Mouse (Mus musculus): ENCODE data around the gene Zfp870.
A peak's percentile ranks its signal among the peaks of the same experiment; 100 is the strongest.
"Not testable (repeated sequence)": the region's sequence is repeated elsewhere in the genome, so short reads cannot be mapped to it uniquely, and the experiment has no call there.

Zfp870 gene

GRCm38 (mm10) chr17:32871483-32871882 lies 20.0 kb downstream of the Zfp870 start:
- no peak for DNase-seq (ENCODE audit: low read depth)

DNA sequence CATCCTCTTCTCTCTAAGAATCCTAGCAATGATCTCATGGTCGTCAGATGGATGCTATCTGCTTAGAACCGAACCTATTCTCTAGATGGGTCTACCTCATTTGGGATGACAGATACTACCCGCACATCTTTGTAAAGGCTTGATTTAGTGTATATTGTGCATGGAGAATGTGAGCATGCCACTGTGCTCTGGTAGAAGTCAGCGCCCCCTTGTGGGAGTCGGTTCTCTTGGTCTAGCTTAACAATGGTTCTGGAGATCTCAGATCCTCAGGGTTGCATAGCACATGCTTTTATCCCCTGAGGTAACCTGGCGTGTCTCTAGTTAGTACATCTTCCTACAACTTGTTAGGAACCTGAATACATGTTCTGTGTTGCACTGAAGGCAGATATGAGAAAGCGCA lies 24.2 kb downstream of the Zfp870 start:
- not testable (repeated sequence) for DNase-seq (ENCODE audit: low read depth)

DNA sequence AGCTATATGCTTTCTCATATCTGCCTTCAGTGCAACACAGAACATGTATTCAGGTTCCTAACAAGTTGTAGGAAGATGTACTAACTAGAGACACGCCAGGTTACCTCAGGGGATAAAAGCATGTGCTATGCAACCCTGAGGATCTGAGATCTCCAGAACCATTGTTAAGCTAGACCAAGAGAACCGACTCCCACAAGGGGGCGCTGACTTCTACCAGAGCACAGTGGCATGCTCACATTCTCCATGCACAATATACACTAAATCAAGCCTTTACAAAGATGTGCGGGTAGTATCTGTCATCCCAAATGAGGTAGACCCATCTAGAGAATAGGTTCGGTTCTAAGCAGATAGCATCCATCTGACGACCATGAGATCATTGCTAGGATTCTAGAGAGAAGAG lies 34.7 kb downstream of the Zfp870 start:
- not testable (repeated sequence) for DNase-seq (ENCODE audit: low read depth)

DNA sequence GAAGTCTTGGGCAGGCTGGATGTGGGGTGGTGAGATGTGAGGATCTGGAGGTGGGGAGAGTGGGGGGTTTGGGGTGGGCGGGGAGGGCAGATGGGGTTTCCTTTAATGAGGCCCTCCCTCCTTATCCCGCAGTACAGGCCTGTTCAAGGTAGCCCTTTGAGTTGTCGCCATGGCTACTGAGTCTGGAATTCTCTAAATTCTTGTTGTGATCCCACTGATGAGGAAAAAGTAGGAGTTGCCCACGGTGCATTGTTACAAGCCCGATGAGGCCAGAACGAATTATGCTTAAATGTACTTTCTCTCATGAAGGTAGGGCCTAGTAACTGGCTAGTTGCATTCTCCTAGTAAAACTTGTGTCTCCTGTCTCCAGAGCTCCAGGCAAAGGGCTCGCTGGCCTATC lies 39.9 kb downstream of the Zfp870 start:
- DNase-seq (ENCODE audit: low read depth) = no peak

DNA sequence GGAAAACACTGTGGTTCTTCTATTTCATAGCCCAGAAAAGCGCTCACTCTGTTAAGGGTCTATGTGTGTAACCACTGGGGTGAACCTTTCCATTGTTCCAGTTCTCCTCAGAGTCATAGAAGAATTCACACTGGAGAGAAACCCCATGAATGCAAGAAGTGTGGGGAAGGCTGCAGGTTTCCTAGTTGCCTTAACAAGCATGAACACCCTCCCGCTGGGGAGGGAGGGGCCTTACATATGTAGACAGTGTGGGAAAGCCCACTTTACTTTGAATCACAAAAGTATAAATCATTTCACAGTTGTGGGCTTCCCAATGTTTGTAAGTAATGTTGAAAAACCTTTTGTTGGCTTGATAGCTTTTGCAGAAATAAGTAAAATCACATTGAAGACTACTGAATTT lies 50.1 kb downstream of the Zfp870 start:
- no peak for DNase-seq (ENCODE audit: low read depth)

DNA sequence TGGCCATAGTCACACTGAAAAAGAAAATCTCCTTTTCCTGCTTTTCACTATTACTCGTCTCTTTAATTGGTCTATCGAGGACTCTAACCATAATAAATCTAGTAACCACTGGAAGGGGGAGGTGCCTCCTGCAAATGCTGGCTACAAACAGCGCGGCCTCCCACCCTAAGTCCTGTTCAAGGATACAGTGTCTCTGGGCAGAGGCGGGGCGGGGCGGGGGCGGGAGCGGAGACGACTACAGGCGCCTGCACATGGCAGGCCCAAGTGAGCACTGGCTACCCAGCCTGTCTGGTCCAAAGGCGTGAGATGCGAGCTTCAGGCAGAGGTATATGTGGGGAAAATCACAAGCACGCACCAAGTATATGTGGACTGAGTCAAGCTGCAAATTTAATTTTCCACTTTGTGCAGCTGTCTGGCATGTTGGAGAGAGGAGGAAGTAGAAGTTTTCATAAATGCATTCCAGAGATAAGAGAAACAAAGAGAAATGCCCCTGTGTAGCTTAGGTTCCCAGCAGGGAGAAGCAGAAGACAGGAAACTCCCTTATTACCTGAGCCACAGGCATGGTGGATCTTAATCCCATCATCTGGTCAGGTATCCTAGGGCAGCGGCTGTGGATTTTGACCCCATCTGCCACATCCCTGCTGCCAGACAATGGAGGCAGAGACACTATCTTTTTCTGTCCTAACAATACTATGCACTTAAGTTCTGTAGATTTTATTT lies 52.2 kb downstream of the Zfp870 start:
- DNase-seq (ENCODE audit: low read depth) = no peak

- no peak for DNase-seq (ENCODE audit: low read depth)
These were observed 61.0 kb downstream of the Zfp870 start for GRCm38 (mm10) chr17:32830418-32830782.

DNA sequence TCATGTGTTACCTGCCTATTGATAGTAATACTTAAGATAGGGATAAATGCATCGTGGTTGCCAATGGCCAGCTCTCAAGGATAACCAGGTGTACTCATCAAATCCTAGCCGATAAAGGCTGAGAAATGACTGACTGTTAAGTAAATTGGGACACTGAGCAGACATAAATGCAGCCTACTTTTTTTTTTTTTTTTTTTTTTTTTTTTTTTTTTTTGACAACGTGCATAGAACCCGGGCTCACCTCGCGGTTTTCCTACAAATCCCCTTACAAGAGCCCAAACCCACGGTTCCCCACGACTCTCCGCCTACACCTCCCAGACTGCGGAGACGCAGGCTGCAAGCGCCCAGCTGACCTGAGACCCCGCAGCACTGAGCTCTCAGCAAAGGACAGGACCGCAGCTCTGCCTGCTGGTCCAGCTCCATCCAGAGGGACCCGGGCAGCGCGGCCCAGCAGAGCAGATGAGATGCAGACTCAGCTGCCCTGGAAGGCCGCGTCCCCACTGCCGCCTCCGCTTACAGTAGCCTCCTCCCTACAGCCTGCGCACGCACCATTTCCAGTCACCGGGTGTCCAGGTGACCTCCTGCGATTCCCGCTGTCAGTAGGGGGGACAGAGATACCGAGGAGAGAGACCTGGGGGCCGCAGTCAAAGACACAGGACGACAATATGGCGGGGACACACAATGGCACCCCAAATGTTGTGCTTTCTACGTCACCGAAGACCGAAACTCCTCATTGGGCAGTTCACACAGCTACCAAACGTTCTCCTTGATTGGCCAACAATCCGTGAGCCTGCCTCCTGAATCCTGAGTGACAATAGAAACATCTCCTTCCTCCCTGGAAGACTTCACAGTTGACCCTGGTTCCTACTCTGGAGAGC lies 61.7 kb downstream of the Zfp870 start, which contains the start of gene Zfp799:
Gene Zfp799 (minus strand): TSS at position 722 of the 878 bp plus-strand sequence.
- peak; percentile 84 for DNase-seq (ENCODE audit: low read depth)

Data from 416B (cell line).